Mouse (Mus musculus): ENCODE measurements at regions not wholly inside any gene's neighbourhood (a gene's known extent, or its start where the extent isn't known, plus 50 kb on each side); places are given as distances from the start of the nearest gene placed in this dataset.
A peak's percentile ranks its signal among the peaks of the same experiment; 100 is the strongest.

DNA sequence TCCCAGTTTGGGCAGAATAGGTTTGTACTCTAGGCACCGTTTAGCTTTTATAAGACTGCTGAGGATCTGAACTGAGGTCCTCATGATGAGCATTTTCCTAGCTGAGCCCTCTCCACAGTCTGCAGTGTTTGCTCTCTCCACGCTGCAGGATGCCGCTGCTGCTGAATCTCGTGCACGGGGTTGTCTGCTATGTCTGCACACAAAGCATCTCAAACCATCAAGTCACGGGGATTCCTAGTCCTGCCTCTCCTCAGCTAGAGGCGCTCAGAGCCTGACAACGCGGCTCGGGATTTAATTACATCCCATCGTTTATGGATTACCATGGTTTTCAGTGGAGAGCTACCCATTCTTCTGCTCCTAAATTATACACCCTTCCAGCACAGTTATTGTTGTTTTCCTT lies 175.6 kb downstream of the Rnf144b start:
- DNase-seq (ENCODE audit: low spot score) = no peak

DNA sequence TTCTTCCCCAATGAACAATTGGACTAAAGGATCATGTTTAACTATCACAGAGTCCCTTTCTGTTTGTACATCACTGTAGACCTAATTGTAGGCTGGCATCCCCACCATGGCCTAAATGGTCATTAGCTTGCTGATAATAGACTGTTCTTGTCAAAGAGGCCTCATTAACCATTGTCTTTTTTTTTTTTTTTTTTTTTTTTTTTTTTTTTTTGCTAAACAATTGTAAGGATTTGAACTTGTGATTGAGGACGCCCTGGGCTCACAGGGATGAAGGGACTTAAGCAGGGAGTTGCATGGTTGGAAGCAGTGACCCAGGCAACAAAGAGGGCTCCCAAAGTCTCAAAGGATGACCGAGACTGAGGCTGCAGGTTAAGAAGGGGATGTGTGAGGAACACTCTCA lies 178.0 kb downstream of the Rnf144b start:
- no peak for DNase-seq (ENCODE audit: low spot score)

DNA sequence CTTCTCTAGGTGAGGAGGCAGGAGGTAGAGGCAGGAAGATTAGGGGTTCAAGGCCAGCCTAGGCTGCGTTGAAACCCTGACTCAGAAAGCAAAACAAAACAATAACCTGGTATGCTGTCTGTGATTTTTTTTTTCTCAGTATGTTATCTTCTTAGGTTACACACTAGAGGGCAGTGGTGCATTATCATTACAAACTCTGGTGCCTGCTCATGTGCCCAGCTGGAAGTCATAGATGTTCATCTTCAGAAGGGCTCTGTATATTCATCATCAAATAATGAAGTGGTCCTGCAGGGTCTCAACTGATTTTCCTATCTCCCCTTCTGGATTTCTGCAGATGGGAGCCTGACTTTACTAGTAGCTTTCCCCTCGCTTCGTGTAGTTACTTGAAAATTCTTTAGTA lies 178.6 kb downstream of the Rnf144b start:
- no peak for DNase-seq (ENCODE audit: low spot score)

DNA sequence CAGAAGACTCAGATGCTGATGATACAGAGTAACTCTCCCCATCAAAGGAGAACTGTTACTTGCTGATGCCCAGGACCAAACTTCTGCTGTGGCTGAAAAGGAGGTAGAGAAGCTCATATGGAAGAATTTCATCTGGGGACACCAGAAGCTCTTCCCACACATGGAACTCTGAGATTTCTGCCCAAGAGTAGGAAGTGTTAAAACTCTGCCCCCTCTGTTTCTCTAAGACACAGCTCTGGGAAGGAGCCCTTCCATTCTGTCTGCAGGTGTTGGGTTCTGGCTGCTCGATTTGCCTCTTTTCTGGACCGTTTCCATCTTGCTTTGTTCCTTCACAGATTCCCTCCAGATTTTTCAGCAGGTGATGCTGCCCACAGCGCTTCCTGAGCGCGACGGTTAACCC lies 187.0 kb downstream of the Rnf144b start:
- DNase-seq (ENCODE audit: low spot score) = no peak

DNA sequence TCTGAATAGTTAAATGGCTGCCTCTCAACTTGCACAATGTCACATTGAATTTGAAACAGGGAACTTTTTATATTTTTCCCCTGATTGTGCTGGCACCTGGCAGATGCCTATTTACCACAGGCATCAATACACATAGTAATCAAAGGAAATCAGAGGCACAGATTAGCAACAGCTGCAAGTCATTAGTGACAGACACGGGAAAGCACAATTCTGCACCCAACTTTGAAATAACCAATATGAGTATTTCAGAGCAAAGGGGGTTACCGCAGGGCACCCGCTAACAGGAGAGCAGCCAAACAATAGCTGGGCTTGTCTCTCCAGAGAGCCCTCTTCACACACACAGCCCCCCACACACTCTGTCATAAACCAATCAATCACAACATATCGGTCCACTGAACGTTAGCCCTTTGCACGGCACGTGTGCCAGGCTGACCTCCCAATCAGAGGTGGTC lies 188.3 kb downstream of the Rnf144b start:
- DNase-seq (ENCODE audit: low spot score) = no peak

DNA sequence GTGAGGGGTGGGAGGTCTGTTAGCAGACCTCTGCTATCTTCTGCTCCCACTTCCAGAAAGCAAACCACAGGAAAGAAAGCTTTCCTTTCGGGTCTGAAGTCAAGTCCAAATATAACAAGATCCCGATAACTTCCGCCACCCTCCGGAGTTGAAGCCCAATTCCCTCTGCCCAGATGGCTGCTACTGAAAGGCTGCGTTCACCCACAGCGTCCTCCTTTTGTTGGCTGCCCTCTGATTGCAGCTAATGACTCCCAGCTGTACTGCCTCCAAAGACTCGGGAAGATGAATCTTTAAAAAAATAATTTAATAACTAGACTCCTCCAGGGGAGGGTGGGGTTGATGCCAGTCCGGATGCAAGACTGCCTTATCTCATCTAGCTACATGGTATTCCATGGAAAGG lies 197.1 kb downstream of the Rnf144b start:
- DNase-seq (ENCODE audit: low spot score) = no peak

DNA sequence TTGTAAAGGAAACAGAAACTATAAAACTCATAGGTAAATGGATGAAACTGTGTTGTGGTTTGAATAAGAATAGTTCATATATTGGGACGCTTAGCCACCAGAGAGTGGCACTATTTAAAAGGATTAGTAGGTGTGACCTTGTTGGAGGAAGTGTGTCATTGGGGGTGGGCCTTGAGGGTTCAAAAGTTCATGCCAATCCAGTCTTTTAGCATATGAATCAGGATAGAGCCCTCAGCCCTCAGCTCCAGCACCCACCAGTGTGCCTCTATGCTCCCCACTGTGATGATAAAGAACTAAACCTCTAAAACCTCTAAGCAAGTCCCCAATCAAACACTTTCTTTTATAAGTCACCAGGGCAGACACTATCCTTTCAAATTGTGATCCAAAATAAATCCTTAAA lies 199.4 kb downstream of the Rnf144b start:
- DNase-seq (ENCODE audit: low spot score) = no peak

DNA sequence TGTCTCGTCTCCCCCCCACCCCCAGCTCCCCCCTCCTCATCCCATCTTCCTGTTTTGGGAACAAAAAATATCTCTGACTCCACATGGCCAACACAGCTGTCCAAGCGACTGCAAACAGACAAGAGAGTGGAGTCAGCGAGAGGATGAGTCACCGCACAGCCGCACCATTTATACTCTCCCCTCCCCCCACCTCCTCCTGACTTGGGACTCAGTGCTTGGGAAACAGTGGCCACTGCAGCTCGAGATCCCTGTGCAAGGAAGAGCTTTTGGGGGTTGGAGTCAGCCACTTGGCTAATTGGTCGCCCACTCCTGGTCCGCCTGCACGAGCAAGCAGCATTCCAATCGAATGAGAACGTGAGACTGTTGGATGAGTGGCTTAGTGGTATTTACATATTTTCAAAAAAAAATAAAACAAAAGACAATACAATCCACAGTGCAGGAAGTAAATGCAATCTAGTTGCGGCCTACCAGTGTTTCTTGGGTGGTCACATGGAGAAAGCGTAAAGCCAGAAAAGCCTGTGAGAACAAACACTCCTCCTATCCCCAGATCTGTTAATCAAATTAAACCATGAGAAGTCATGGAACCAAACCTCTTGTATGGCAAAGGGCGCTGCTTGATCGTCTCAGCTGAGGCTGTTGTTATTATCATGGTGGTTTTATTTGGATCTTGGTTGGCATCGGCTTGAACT lies 213.7 kb downstream of the Rnf144b start:
- peak; percentile 7 for DNase-seq (ENCODE audit: low spot score)

DNA sequence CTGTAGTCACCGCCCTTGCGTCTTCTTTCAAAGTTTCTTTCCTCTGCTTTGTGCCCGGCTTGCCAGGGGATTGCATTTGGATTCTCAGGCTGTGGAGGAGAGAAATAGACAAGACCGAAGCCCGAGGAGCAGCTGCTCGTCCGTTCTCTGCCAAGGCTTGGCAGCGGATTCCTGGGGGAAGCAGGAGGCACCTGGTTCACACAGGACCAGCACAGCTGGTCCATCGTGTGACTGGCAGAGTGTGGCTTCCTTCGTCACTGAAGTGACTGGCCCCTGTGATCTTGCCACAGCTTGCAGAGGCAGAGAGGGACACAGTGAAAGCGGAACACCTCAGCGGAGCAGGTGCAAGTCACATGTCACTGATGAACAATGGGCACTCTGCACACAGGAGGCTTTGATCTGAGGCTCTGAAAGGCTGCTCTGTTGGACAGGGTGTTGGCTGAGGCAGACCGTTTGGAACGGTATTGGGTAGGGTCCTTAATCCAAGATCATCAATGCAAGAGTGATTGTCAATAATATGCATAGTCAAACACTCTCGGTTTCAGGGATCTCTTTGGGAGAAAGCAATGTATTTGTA lies 214.5 kb downstream of the Rnf144b start:
- no peak for DNase-seq (ENCODE audit: low spot score)

DNA sequence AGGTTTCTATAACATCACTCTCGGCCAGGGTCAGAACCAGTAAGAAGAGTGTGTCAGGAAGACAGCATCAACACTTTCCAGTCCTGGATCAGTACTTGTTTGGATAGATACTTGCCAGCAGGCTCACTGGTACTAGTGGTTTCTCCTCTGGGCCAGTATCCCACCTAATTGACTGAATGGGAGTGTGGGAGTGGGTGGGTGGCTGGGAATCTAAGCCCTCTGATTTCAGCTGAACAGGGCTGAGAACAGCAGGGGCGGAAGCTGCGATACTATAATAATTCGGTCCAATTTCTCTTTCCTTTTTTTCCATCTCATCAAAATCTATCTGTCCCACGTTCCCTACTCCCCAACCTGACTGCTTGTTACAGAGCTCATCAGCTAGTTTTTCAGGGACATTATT lies 217.0 kb downstream of the Rnf144b start:
- no peak for DNase-seq (ENCODE audit: low spot score)

DNA sequence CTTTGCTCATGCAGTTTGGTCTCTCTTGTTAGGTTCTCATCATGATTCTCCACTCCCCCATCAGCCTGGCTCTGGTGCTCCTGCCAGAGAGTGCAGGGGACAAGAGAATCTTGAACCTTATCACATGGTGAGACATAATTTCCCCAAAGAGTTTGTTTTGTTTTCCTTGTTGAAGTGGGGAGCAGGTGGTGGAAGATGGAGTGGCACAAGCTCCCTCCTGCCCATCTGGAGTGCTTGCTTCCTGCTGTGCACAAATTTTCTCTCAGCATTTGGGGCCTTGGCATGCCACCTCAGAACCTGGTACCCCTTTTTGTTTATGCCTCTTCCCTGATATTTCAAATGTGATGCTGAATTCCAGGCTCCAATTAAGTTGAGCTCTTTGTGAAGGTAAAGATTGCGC lies 219.9 kb downstream of the Rnf144b start:
- DNase-seq (ENCODE audit: low spot score) = no peak

DNA sequence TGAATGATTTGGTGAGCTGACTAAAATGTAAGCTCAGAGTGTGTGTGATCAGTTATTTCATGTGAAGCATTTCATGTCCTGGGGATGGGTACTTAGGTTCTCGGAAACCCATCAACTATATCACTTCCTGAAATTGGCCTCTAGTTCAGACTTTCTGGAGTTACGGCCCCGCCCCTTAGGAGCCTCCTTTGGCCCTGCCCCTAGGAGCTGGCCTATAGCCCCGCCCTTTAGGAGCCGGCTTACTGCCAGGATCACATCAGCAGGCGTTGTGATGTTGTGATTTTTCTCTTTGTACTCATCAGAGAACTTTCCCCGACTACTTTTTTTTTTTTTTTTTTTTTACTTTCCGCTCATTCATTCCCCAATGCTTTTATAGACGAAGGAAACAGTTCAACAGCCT lies 223.1 kb downstream of the Rnf144b start:
- no peak for DNase-seq (ENCODE audit: low spot score)

DNA sequence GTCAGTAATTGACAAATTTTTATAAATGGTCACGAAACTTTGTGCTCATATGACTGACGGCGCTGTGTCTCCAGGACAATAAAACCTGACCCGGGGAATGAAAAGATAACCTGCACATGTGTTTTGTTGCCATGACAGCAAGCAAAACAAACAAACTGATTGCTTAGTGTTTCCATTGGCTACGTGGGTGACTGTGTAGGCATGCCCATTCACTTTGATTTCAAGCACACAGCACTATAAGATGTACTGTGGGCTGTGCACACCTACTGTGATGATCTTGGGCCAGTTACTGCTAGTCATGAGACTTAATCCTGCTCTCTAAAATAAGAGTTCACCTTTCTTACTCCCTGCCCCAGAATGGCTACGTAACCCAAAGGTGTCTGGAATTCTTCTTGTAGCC lies 225.4 kb downstream of the Rnf144b start:
- no peak for DNase-seq (ENCODE audit: low spot score)

DNA sequence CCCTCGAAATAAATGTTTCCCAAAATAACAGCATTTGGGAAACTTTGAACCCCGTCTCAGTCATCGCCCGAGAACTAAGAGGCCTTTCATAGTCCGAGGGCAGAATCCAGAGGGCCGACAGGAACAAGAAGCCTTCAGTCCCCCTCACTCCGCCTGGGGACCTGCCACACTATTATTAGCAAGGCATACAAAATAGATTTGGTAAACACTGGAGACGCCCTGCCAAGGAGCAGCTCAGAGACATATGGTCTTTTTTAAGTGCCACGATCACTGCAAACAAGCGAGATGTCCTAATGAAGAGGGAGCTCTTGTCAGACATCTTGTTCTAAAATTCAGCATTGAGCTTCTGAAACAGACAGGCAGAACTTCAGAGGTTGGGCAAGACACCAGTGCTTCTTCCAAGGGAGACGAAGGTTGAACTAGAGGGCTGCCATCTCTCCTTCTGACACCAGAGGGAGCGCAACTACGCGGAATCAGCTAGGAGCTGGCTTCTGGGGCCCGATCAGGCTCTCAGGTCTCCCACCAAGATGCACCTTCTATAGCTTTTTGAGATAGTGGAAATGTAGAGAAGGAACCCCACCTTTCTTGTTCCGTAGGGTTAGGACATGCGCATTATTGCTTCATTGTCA lies 226.2 kb downstream of the Rnf144b start:
- peak; percentile 25 for DNase-seq (ENCODE audit: low spot score)

DNA sequence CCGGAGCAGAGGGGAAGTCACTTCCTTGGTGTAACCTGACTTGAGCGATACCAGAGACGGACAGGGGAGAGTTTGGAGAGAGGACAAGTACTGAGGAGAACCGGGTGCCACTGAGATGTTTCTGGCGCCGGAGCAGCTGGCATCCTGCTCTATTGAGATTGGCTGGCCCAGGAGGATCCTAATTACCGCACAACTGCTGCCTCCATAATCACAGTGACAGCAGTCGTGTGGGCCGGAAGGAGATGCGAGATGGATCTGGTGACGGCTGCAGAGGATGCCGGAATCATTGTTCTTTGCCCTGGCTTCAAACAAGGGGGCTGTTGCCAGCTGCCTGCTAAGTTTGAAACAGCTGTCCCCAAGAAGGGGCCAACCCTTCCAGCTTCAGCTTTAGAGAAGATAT lies 232.0 kb downstream of the Rnf144b start:
- no peak for DNase-seq (ENCODE audit: low spot score)

DNA sequence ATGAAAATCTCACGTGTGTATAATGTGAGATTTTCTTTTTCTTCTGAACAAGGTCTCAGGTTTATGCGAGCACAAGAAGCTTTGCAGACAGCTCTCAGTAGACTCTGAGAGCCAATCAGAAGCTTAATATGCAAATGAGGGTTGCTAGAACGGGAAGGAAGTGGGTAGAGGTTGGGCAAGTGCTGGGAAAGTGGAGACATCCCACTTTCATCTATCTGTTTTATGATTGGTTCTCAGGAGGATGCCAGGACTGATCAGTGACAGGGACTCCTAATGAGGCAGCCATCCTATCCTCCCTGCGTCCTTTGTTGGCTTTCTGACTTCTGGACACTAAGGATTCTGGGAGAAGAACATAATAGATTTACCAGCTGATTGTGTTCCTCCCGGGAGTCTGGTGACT lies 232.7 kb downstream of the Rnf144b start:
- no peak for DNase-seq (ENCODE audit: low spot score)

DNA sequence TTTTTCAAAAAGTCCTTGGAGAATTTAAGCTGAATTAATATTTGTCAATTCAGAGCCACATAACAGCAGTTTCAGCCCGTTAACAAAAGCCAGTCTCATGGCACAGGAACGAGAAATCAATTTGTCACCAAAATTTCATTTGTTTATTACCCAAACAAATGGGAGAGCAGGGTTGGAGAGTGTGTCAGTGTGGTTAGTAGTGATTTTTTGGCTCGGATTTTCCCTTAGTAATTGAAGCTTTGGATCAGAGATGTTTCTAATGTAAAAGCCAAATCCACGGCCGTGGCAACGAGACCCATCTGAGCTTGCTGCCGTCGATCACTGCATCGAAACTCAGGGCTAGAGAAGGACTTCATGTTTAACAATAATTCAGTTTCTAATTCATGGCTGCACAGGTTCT lies 236.5 kb downstream of the Rnf144b start:
- no peak for DNase-seq (ENCODE audit: low spot score)

DNA sequence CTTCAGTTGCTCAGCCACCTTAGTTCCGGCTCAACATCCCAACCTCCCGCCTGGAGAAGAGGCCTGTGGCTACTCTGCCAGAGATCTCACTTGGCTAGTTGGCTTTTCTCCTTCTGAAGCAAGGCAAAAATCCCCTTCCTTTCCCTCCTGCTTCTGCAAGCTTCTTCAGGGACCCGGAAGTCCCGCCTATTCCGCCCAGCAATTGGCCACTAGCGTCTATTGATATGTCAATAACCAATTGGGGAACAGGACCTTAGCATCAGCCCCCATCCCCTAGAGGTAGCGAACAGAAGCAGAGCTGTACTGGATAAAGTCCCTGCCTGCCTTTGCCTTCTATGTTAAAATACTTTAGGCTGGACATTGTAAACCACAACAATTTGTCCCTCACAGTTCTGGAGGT lies 243.3 kb downstream of the Rnf144b start:
- peak; percentile 4 for DNase-seq (ENCODE audit: low spot score)

DNA sequence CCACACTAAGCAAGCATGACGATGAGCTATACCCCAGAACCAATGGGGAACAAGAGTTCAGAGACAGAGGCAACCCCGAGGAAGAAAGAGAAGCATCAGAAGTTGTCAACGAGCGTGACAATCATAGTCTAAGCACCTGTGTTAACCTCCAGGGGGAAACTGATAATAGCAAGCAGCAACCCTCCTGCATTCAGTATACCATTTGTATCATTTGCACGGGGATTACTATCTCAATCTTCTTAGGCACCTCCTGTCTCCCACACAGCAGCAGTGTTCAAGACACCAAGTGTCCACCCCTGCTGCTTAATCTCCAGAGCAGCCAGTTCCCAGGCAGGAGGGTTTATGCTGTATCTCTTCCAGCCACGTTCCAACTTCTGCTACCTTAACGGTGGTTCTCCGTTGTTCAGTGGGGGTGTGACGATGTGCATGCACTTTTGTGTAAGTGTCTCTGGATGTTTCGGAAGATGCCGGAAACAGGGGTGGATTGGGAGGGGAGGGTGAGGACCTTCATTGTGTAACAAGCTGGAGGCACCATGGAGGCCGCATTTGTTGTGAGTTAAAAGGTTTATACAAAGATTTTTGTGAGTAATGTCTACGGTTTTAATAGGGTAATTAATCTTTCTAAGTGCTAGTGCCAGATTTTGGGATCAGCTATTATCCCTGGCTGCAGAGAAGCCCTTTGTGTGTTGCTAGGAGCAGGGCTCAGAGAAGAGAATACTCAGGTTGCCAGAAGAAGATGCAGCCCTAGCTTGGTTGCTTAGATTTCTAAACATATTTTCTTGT lies 245.8 kb downstream of the Rnf144b start:
- DNase-seq (ENCODE audit: low spot score) = no peak

DNA sequence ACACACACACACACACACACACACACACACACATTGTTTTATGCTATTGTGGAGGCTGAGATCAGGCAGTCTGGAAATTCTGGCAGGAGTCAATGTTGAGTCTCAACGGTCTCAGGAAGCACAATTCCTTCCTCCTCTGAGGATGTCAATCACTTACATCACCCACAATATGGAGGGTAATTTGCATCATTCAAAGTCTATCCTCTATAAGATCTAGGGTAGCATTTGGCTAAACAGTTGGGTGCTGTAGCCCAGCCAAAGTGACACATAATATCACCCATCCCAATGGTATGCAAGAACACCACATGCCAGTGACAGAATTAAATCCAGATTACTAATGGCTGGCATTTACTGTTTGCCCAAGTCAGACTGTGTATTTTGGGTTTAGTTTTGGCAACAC lies 252.1 kb downstream of the Rnf144b start:
- DNase-seq (ENCODE audit: low spot score) = no peak

DNA sequence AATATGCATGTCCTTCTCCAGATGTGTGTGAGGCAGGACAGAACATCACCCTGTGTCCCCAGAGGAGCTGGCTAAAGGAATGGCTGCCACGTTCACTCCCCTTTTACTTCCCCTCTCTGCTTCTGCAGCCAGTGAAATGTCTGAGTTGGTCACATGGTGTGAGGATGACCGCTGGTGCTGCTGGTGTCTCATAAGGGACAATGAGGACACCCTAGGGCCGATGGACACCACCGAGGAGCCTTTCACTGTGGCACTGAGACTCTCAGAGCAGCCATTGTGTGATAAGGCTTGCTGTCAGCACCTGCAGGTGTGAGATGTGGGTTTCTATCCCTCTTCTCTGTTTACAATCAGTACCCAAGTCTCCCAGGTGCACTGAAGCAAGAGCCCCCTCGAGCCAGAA lies 268.6 kb downstream of the Rnf144b start:
- no peak for DNase-seq (ENCODE audit: low spot score)

DNA sequence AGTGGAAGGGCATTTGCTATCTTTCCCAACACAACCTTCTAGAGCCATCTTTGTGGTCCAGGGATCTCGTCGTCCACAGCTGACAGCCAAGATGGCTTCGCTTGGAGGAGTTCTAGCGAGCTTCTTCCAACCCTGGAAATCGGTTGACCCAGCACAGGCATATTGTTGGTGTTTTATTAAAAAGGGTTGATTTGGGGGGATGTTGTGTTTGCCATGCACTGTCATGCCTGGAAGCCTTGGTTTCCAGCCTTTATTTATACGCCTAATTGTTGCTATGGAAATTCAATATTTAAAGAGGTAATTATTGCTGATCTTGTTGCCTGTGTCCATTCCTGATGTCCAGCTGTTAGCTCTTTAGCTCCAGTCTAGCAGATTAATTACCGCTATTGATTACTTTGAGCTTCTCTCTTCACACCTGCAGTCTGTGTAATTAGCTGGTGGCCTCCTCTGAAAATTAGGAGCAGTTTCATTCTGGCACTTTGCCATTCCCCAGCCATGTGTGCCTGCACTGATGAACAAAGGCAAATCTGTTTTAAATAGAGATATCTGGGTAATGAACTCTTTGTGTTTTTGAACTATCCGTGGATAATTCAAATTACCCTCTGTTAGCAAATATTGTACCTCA lies 275.4 kb downstream of the Rnf144b start:
- DNase-seq (ENCODE audit: low spot score) = no peak

DNA sequence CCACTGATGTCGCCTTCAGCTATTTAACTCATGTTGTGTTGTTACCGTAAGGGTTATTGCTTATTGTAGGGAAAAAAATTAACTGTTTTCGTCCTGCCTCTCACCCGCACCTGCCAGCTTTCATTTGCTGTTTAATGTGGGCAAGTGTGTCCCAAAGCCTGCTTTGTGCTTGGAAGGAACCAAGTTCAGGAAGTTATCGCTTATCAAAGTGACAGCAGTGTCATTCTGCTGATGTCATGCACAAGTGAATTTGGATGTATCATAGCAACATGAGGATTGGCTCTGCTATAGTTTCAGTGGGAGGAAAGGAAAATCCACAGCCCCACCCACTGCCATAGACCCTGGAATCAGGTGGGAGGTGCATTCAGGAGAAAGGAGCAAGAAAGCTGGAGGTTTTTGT lies 276.5 kb downstream of the Rnf144b start:
- no peak for DNase-seq (ENCODE audit: low spot score)

Measured in yolk sac, embryonic 10.5 days (tissue).